Mouse (Mus musculus): ENCODE results near the gene Ccdc13.

DNA sequence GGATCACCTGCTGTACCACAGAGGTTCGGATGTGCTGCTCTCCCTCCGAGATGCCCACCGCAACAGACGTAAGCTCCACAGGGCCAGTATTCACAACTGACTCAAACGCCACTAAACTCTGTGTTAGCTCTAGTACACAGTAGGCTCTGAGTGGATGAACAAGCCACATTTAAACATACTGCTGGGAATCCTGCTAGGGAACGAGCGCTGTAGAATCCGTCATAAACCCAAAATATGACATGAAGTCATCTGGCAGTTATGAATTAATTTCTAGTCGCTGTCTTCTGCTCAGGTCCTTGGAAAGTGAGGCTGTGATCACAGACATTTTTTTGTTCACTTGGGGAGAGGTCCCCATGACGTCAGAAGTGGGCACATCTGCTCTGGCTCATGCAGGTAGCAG lies 63.3 kb downstream of the Ccdc13 start:
- TF ChIP-seq TCF12 (IDR thresholded peaks at IDR 0.05; ENCODE audit: low read depth, low read length) (no peak), POLR2A (IDR thresholded peaks at IDR 0.05; ENCODE audit: control insufficient read depth in 1 of 2, insufficient read depth in 1 of 2, low read depth in 1 of 2, low read length in 2 of 2, poor library complexity in 1 of 2) (no peak)
